Mouse (Mus musculus) heart, embryonic 12.5 days (tissue): Measurements from ENCODE around the gene Mrgprg. TPM values are rescaled to one million over a fixed set of nuclear protein-coding genes. Genes with fewer than 3 reads are reported as not detected.

Experiments
- ATAC-seq: fragments of 200-750 bp; cut with Nextera tagmentation; 2 replicates; pipeline ENCODE4 v1.8.0; 2017; ENCODE audit warnings: moderate TSS enrichment, moderate library complexity; ENCODE audit not compliant: insufficient number of reproducible peaks, low FRiP score
- H3K27ac ChIP-seq: fragments of 300-500 bp; sonication (generic); 2 replicates; pipeline ENCODE4 v1.5.1; 2016; ENCODE audit warnings: mild to moderate bottlenecking, moderate library complexity; ENCODE audit not compliant: poor library complexity, severe bottlenecking
- H3K27me3 ChIP-seq: fragments of 300-500 bp; sonication (generic); replicated peaks from 2 replicates; pipeline ENCODE4 v1.6.1; 2016; ENCODE audit warnings: mild to moderate bottlenecking, moderate library complexity
- H3K36me3 ChIP-seq: fragments of 300-500 bp; sonication (generic); 2 replicates; pipeline ENCODE4 v1.6.1; 2016; ENCODE audit warnings: mild to moderate bottlenecking, moderate library complexity
- H3K4me1 ChIP-seq: fragments of 300-500 bp; sonication (generic); replicated peaks from 2 replicates; pipeline ENCODE4 v1.6.1; 2016; ENCODE audit warnings: mild to moderate bottlenecking
- H3K4me2 ChIP-seq: fragments of 300-500 bp; sonication (generic); 2 replicates; pipeline ENCODE4 v1.6.1; 2016; ENCODE audit warnings: mild to moderate bottlenecking, moderate library complexity
- H3K4me3 ChIP-seq: fragments of 300-500 bp; sonication (generic); 2 replicates; pipeline ENCODE4 v1.5.1; 2016; ENCODE audit warnings: mild to moderate bottlenecking
- H3K9ac ChIP-seq: fragments of 300-500 bp; sonication (generic); 2 replicates; pipeline ENCODE4 v1.6.1; 2016; ENCODE audit warnings: mild to moderate bottlenecking, moderate library complexity
- H3K9me3 ChIP-seq: fragments of 300-500 bp; sonication (generic); replicated peaks from 2 replicates; pipeline ENCODE4 v1.6.1; 2016; ENCODE audit warnings: mild to moderate bottlenecking, moderate library complexity
- WGBS: fragments of 180-500 bp; shearing (Covaris S2); methylation state at CpG from one replicate; pipeline ENCODE4 v1.1.7; 2016; 5-methylcytosine and 5-hydroxymethylcytosine counted together
- polyA plus RNA-seq: library from polyadenylated mRNA; unstranded; fragments of >200 nt; fragmentation: Nextera tagmentation; extraction: Ambion mirVana; gene quantifications from 2 replicates; pipeline ENCODE4 v1.2.1, GENCODE M21; 2016

The Mrgprg gene
- polyA plus RNA-seq, 1 experiment from 2014 or later: not detected

- Histone ChIP-seq H3K4me3 (no peak overlapping the region), H3K27me3 (peaks cover 56% of the 10 kb centered on the region), H3K9ac (no peak overlapping the region), H3K27ac (no peak overlapping the region), H3K9me3 (no peaks in the 10 kb centered on the region), H3K36me3 (no peaks in the 10 kb centered on the region), H3K4me2 (no peak overlapping the region), H3K4me1 (peaks cover 28% of the 10 kb centered on the region)
- no peak for ATAC-seq
- WGBS: 39% methylated on average over 5 of the region's 5 CpGs
Observed at GRCm38 (mm10) chr7:143753990-143754715, 12.6 kb downstream of the Mrgprg start.

GRCm38 (mm10) chr7:143752606-143753005, 14.2 kb downstream of the Mrgprg start:
- no peak overlapping the region for H3K4me3 ChIP-seq
- peaks cover 33% of the 10 kb centered on the region for H3K4me1 ChIP-seq
- no peak for ATAC-seq
- H3K9me3 ChIP-seq: no peaks in the 10 kb centered on the region
- H3K27ac ChIP-seq: no peak overlapping the region
- no peaks in the 10 kb centered on the region for H3K36me3 ChIP-seq
- WGBS: 62% methylated on average over 3 of the region's 3 CpGs
- H3K4me2 ChIP-seq: no peak overlapping the region
- H3K9ac ChIP-seq: no peak overlapping the region
- H3K27me3 ChIP-seq: peaks cover 43% of the 10 kb centered on the region

- H3K4me2 ChIP-seq: no peak overlapping the region
- peaks cover 27% of the 10 kb centered on the region for H3K4me1 ChIP-seq
- H3K4me3 ChIP-seq: no peak overlapping the region
- no peak for ATAC-seq
- no peaks in the 10 kb centered on the region for H3K36me3 ChIP-seq
- 31% methylated on average over 4 of the region's 4 CpGs for WGBS
- peaks cover 40% of the 10 kb centered on the region for H3K27me3 ChIP-seq
- no peaks in the 10 kb centered on the region for H3K9me3 ChIP-seq
- no peak overlapping the region for H3K27ac ChIP-seq
- no peak overlapping the region for H3K9ac ChIP-seq
Observed at GRCm38 (mm10) chr7:143752056-143752455, 14.7 kb downstream of the Mrgprg start.

- H3K4me1 ChIP-seq: peaks cover 21% of the 10 kb centered on the region
- H3K9ac ChIP-seq: no peak overlapping the region
- 62% methylated on average over 1 of the region's 1 CpGs for WGBS
- H3K27me3 ChIP-seq: peaks cover 36% of the 10 kb centered on the region
- no peaks in the 10 kb centered on the region for H3K9me3 ChIP-seq
- no peak overlapping the region for H3K4me3 ChIP-seq
- H3K27ac ChIP-seq: no peak overlapping the region
- H3K36me3 ChIP-seq: no peaks in the 10 kb centered on the region
- no peak for ATAC-seq
- H3K4me2 ChIP-seq: no peak overlapping the region
Observed at GRCm38 (mm10) chr7:143751380-143751779, 15.4 kb downstream of the Mrgprg start.

GRCm38 (mm10) chr7:143749045-143749444, 17.7 kb downstream of the Mrgprg start:
- no peak overlapping the region for H3K27ac ChIP-seq
- H3K36me3 ChIP-seq: no peaks in the 10 kb centered on the region
- 67% methylated on average over 3 of the region's 3 CpGs for WGBS
- H3K9me3 ChIP-seq: no peaks in the 10 kb centered on the region
- H3K4me2 ChIP-seq: no peak overlapping the region
- H3K27me3 ChIP-seq: peaks cover 14% of the 10 kb centered on the region
- H3K4me3 ChIP-seq: no peak overlapping the region
- peaks cover 22% of the 10 kb centered on the region for H3K4me1 ChIP-seq
- ATAC-seq: no peak
- H3K9ac ChIP-seq: no peak overlapping the region

GRCm38 (mm10) chr7:143748041-143748868, 18.5 kb downstream of the Mrgprg start:
- no peaks in the 10 kb centered on the region for H3K36me3 ChIP-seq
- H3K4me3 ChIP-seq: peak overlapping the region; percentile 25
- H3K4me2 ChIP-seq: peak overlapping the region; percentile 64
- H3K27me3 ChIP-seq: peaks cover 19% of the 10 kb centered on the region
- H3K9me3 ChIP-seq: no peaks in the 10 kb centered on the region
- H3K9ac ChIP-seq: peak overlapping the region; percentile 49
- WGBS: 4% methylated on average over 16 of the region's 16 CpGs
- H3K4me1 ChIP-seq: peaks cover 22% of the 10 kb centered on the region
- peak; percentile 66; the same call in 1 of the 2 replicates for ATAC-seq
- H3K27ac ChIP-seq: no peak overlapping the region

- H3K27ac ChIP-seq: no peak overlapping the region
- H3K9ac ChIP-seq: peak overlapping the region; percentile 87
- no peaks in the 10 kb centered on the region for H3K9me3 ChIP-seq
- peak overlapping the region; percentile 84 for H3K4me2 ChIP-seq
- H3K27me3 ChIP-seq: peaks cover 16% of the 10 kb centered on the region; the same call in 1 of the 2 replicates
- WGBS: 22% methylated on average over 2 of the region's 2 CpGs
- H3K36me3 ChIP-seq: no peaks in the 10 kb centered on the region; the same call in 1 of the 2 replicates
- ATAC-seq: no peak
- H3K4me1 ChIP-seq: peaks cover 36% of the 10 kb centered on the region
- H3K4me3 ChIP-seq: peak overlapping the region; percentile 69
Observed at GRCm38 (mm10) chr7:143740653-143741052, 26.1 kb downstream of the Mrgprg start.

GRCm38 (mm10) chr7:143739511-143740461, 27.0 kb downstream of the Mrgprg start:
- Histone ChIP-seq H3K4me3 (peak overlapping the region; percentile 69), H3K36me3 (peaks cover 2% of the 10 kb centered on the region; the same call in 1 of the 2 replicates)

GRCm38 (mm10) chr7:143738601-143739006, 28.2 kb downstream of the Mrgprg start:
- Histone ChIP-seq H3K9ac (peak overlapping the region; percentile 87), H3K4me3 (peak overlapping the region; percentile 69), H3K9me3 (no peaks in the 10 kb centered on the region), H3K27me3 (peaks cover 13% of the 10 kb centered on the region; the same call in 1 of the 2 replicates), H3K4me1 (peaks cover 37% of the 10 kb centered on the region), H3K36me3 (peaks cover 14% of the 10 kb centered on the region), H3K4me2 (peak overlapping the region; percentile 84), H3K27ac (peak overlapping the region; percentile 79)
- WGBS: 15% methylated on average over 5 of the region's 5 CpGs
- ATAC-seq: peak; percentile 56

More at GRCm38 (mm10) chr7:143739511-143740461, 27.0 kb downstream of the Mrgprg start:
- peak overlapping the region; percentile 84 for H3K4me2 ChIP-seq
- peak; percentile 85 for ATAC-seq
- H3K27ac ChIP-seq: peak overlapping the region; percentile 79
- peaks cover 16% of the 10 kb centered on the region; the same call in 1 of the 2 replicates for H3K27me3 ChIP-seq
- peaks cover 36% of the 10 kb centered on the region for H3K4me1 ChIP-seq
- no peaks in the 10 kb centered on the region for H3K9me3 ChIP-seq
- H3K9ac ChIP-seq: peak overlapping the region; percentile 87
- WGBS: 2% methylated on average over 38 of the region's 38 CpGs

GRCm38 (mm10) chr7:143738194-143738593, 28.6 kb downstream of the Mrgprg start:
- peaks cover 11% of the 10 kb centered on the region; the same call in 1 of the 2 replicates for H3K27me3 ChIP-seq
- H3K4me2 ChIP-seq: peak overlapping the region; percentile 84
- no peak; the same call in 1 of the 2 replicates for ATAC-seq
- WGBS: 45% methylated on average over 6 of the region's 6 CpGs
- H3K36me3 ChIP-seq: peaks cover 17% of the 10 kb centered on the region
- H3K27ac ChIP-seq: peak overlapping the region; percentile 79
- peak overlapping the region; percentile 69 for H3K4me3 ChIP-seq
- H3K9me3 ChIP-seq: no peaks in the 10 kb centered on the region
- H3K9ac ChIP-seq: peak overlapping the region; percentile 87
- H3K4me1 ChIP-seq: peaks cover 39% of the 10 kb centered on the region
